Mouse (Mus musculus) small intestine, adult 2 months (tissue): ENCODE data around the gene Zbtb44.

ENCODE experiments used
- CTCF ChIP-seq: fragments of 200-500 bp; IDR thresholded peaks from 2 replicates; pipeline ENCODE4 v1.5.1; 2012; ENCODE audit warnings: low read depth, mild to moderate bottlenecking, control low read depth, inconsistent platforms, low read length, moderate library complexity, mixed read lengths; ENCODE audit not compliant: insufficient replicate concordance, insufficient read length; ENCODE audit errors: extremely low read depth
- POLR2A ChIP-seq: fragments of 200-500 bp; IDR thresholded peaks from 2 replicates; pipeline ENCODE4 v1.6.1; 2012; ENCODE audit warnings: low read depth, mild to moderate bottlenecking, control low read depth, inconsistent platforms, low read length, moderate library complexity

DNA sequence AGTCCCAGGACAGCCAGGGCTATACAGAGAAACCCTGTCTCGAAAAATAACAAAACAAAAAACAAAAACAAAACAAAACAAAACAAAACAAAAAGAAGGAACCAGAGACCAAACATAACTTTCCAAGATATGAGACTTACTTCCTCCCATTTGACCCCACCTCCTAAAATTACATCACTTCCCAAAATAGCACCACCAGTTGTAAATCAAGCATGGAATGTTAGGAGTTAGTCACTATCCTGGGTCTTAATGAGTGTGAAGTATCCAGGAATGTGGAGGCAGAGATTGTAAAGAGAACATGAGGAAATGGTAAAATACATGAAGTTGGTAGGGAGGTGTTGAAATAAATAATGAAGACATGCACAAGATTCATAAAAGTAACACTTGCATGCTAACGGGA, 21.1 kb upstream of the Zbtb44 start:
- TF ChIP-seq CTCF (no peak), POLR2A (no peak)
